In genomic region chr17:14917866-14918265, GRCm38 (mm10) we compare ENCODE assay signal across 29 mouse cellular contexts. TPM values are rescaled to one million over a fixed set of nuclear protein-coding genes. Genes with fewer than 3 reads are reported as not detected.
DNase-seq lines count a peak whose midpoint lies in the region; ATAC-seq lines count a peak whose summit lies in the region.
"Had no signal": no experiment of that assay in that cellular context is flagged by ENCODE, and none has a peak within 500 bp of the region (broad histone marks: within the 10 kb centered on the region; RNA-seq: fewer than 3 reads in every experiment).

No protein-coding gene starts in this region.

- WGBS in heart, embryonic 10.5 days = 83% methylated on average over 8 of the region's 8 CpGs
- WGBS in limb, embryonic 10.5 days = 92% methylated on average over 8 of the region's 8 CpGs

- no peak overlapping the region for H3K27ac ChIP-seq in heart, embryonic 10.5 days
- H3K27ac ChIP-seq in limb, embryonic 10.5 days = no peak overlapping the region
- H3K27ac ChIP-seq: embryonic facial prominence, embryonic 10.5 days; embryonic facial prominence, embryonic 13.5 days; forebrain, embryonic 12.5 days; forebrain, embryonic 15.5 days; heart, embryonic 13.5 days; hindbrain, embryonic 14.5 days; hindbrain, postnatal 0 days had no signal

- no peak overlapping the region for H3K4me3 ChIP-seq in heart, embryonic 10.5 days
- no peak overlapping the region for H3K4me3 ChIP-seq in limb, embryonic 10.5 days
- H3K4me3 ChIP-seq: embryonic facial prominence, embryonic 10.5 days; embryonic facial prominence, embryonic 13.5 days; erythroblast, embryonic 14.5 days; forebrain, embryonic 12.5 days; forebrain, embryonic 15.5 days; heart, embryonic 13.5 days had no signal

- H3K9me3 ChIP-seq in heart, embryonic 10.5 days = no peaks in the 10 kb centered on the region
- no peaks in the 10 kb centered on the region for H3K9me3 ChIP-seq in limb, embryonic 10.5 days (replicated peaks)
- H3K9me3 ChIP-seq: embryonic facial prominence, embryonic 10.5 days; embryonic facial prominence, embryonic 13.5 days; forebrain, embryonic 12.5 days; forebrain, embryonic 15.5 days; heart, embryonic 13.5 days had no signal

- ATAC-seq in frontal cortex, adult (ENCODE audit: low TSS enrichment) = no peak
- ATAC-seq: forebrain, embryonic 15.5 days; hindbrain, postnatal 0 days; inflammation-experienced regulatory T-cells, adult 6 months; intestine, embryonic 16.5 days had no signal

- no peaks in the 10 kb centered on the region for H3K36me3 ChIP-seq in heart, embryonic 10.5 days
- no peaks in the 10 kb centered on the region for H3K36me3 ChIP-seq in limb, embryonic 10.5 days
- H3K36me3 ChIP-seq: embryonic facial prominence, embryonic 10.5 days; embryonic facial prominence, embryonic 13.5 days; forebrain, embryonic 12.5 days; forebrain, embryonic 15.5 days; heart, embryonic 13.5 days had no signal

- H3K4me1 ChIP-seq in heart, embryonic 10.5 days = no peaks in the 10 kb centered on the region
- no peaks in the 10 kb centered on the region for H3K4me1 ChIP-seq in limb, embryonic 10.5 days
- H3K4me1 ChIP-seq: embryonic facial prominence, embryonic 10.5 days; embryonic facial prominence, embryonic 13.5 days; forebrain, embryonic 12.5 days; forebrain, embryonic 15.5 days; heart, embryonic 13.5 days had no signal

- DNase-seq in adrenal gland, adult (ENCODE audit: inconsistent age in 2 of 2, low spot score in 1 of 2) = peak; percentile 15 to 56
- no peak for DNase-seq in adrenal gland, adult 8-10 months
- peak; percentile 35 for DNase-seq in heart, embryonic 10.5 days (ENCODE audit: low spot score)
- DNase-seq in heart, adult 9 months (ENCODE audit: low spot score in 2 of 2) = no peak
- DNase-seq in adrenal gland, postnatal 14 days = peak; percentile 45
- DNase-seq in limb, embryonic 10.5 days (ENCODE audit: low spot score) = peak; percentile 7
- DNase-seq in cerebellum, adult 11-12 months = no peak
- DNase-seq: B cell, adult 2 months; cerebellum, adult 11 months; cerebellum, adult 8-10 months; cerebellum, postnatal 10 days; cerebellum, postnatal 36 days; embryo, embryonic 11 days; gastrocnemius, postnatal 10 days; gastrocnemius, postnatal 36 days; heart, postnatal 14 days; heart, postnatal 4 days; kidney, adult 18-20 months had no signal

- peaks cover 12% of the 10 kb centered on the region; the same call in 1 of the 2 replicates for H3K27me3 ChIP-seq in heart, embryonic 10.5 days (ENCODE audit: insufficient read depth, poor library complexity, severe bottlenecking)
- no peaks in the 10 kb centered on the region for H3K27me3 ChIP-seq in limb, embryonic 10.5 days (ENCODE audit: low read depth, poor library complexity, severe bottlenecking)
- H3K27me3 ChIP-seq: embryonic facial prominence, embryonic 13.5 days; forebrain, embryonic 15.5 days had no signal

RNA-seq across cellular contexts. Expression of gene Wdr27, which starts 25.1 kb away (rescaled TPM):
- total RNA-seq in adrenal gland, adult 8-10 months (2022) = 1 to 10 TPM; 3.5 to 9.7 (median 6.9) TPM
- polyA plus RNA-seq in heart, embryonic 10.5 days (2016; fragmentation: Nextera tagmentation; extraction: Ambion mirVana) = 3.2 TPM in 2 replicates
- total RNA-seq in adrenal gland, postnatal 14 days (2021) = 5.2 and 7.8 TPM in 2 replicates
- 3.4 and 5.0 TPM in 2 replicates for polyA plus RNA-seq in limb, embryonic 10.5 days (2016; fragmentation: Nextera tagmentation; extraction: Ambion mirVana)
- polyA plus RNA-seq: erythroblast, embryonic 14.5 days had no signal

RNA-seq across cellular contexts. Expression of gene 1600012H06Rik, which starts 25.1 kb away (rescaled TPM):
- total RNA-seq in adrenal gland, adult 8-10 months (2022) = 10 to 100 TPM; 24.5 to 49.4 (median 38.0) TPM
- 29.8 and 32.8 TPM in 2 replicates for polyA plus RNA-seq in heart, embryonic 10.5 days (2016; fragmentation: Nextera tagmentation; extraction: Ambion mirVana)
- total RNA-seq in adrenal gland, postnatal 14 days (2021) = 29.7 and 30.5 TPM in 2 replicates
- 21.3 and 25.4 TPM in 2 replicates for polyA plus RNA-seq in limb, embryonic 10.5 days (2016; fragmentation: Nextera tagmentation; extraction: Ambion mirVana)

RNA-seq across cellular contexts. Expression of gene Phf10, which starts 43.2 kb away (rescaled TPM):
- total RNA-seq in adrenal gland, adult 8-10 months (2022) = 10 to 100 TPM; 47.7 to 55.8 (median 50.2) TPM
- 18.9 and 33.3 TPM in 2 replicates for polyA plus RNA-seq in heart, embryonic 10.5 days (2016; fragmentation: Nextera tagmentation; extraction: Ambion mirVana)
- total RNA-seq in adrenal gland, postnatal 14 days (2021) = 57.9 and 63.1 TPM in 2 replicates
- 31.0 and 32.2 TPM in 2 replicates for polyA plus RNA-seq in limb, embryonic 10.5 days (2016; fragmentation: Nextera tagmentation; extraction: Ambion mirVana)

Comparison
In these comparisons a context has a peak if more than half of its experiments do, and no peak if none do; other contexts are left out.
1. DNase-seq: peak in adrenal gland, adult (2 of 2), heart, embryonic 10.5 days (single experiment), adrenal gland, postnatal 14 days (single experiment) and limb, embryonic 10.5 days (single experiment); none in adrenal gland, adult 8-10 months (single experiment), heart, adult 9 months (0 of 2) and cerebellum, adult 11-12 months (single experiment).